Mouse (Mus musculus) brain, embryonic 14.5 days (tissue): ENCODE data around the gene Bbip1. TPM values are rescaled to one million over a fixed set of nuclear protein-coding genes. Genes with fewer than 3 reads are reported as not detected.
A peak's percentile ranks its signal among the peaks of the same experiment; 100 is the strongest.
"Not testable (repeated sequence)": the region's sequence is repeated elsewhere in the genome, so short reads cannot be mapped to it uniquely, and the experiment has no call there.

ENCODE experiments used
- DNase-seq: peaks from one replicate; pipeline ENCODE4 v3.0.0-alpha.2; 2011; ENCODE audit warnings: low read depth
- CTCF ChIP-seq: fragments of 200-500 bp; IDR thresholded peaks from 2 replicates; pipeline ENCODE4 v1.5.1; 2012; ENCODE audit warnings: inconsistent platforms, mild to moderate bottlenecking, moderate library complexity, borderline replicate concordance; ENCODE audit not compliant: insufficient read depth, insufficient read length; ENCODE audit errors: extremely low read depth
- POLR2A ChIP-seq: fragments of 200-500 bp; IDR thresholded peaks from 2 replicates; pipeline ENCODE4 v1.6.1; 2012; ENCODE audit warnings: mild to moderate bottlenecking, inconsistent platforms, borderline replicate concordance; ENCODE audit not compliant: poor library complexity, insufficient read depth, insufficient read length, severe bottlenecking; ENCODE audit errors: extremely low read depth
- polyA plus RNA-seq: library from polyadenylated mRNA; depleted of rRNA; stranded (reverse); fragments of >200 nt; gene quantifications from 2 replicates; pipeline ENCODE4 v1.2.3, GENCODE M21; 2012; rRNA removed

Bbip1 gene
- polyA plus RNA-seq = 83.5 and 89.9 TPM in 2 replicates

DNA sequence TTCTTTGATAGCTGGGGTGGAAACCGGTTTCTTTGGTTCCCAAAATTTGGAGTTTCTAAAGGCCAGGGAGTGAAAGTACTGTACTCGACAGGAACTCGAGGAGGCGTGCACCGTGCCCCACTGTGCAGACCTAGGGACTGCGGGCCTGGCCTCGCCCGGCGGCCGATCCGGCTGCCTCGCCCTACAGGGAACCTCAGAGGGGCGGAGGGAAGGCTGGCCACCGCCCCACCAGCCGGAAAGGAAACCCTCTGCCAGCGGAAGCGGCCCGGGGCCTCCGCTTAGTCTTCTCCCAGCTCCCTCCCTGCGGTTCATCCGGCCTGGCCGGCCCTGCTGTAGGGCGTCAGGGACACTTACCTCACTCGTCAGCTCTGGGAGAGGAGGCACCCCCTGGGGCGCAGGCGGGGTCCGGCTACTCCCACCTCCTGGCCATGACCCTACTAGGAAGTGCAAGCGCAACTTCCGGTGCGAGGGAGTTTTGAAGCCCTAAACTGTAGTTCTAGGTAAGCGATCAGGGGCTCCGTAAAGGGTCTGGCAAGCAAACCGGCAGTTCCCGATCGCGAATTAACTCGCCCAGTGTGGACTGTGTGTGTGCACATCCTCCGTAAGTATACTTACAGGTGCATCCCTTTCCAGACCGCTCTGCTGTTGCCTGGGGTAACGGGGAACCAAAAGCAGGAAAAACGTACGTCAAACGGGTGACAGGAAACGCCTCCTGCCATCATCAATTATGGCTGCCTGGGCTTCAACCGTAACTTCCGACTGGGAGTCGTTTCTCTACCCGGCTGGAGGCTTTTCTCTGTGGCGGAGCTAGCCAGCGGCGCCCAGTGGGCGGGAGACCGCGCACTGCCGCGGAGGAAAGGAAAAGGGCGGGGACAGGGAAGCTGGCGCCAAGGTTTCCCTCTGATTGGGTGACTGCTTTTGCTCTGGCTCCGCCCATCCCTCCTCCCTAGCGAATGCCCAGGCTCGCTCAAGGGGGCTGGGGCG is at the start of gene Bbip1, which contains the start of gene Shoc2:
Bbip1 (minus strand) TSS at position 826 of the 984 bp plus-strand sequence.
Shoc2 (plus strand) TSS at position 505 of the 984 bp plus-strand sequence.
- peak; percentile 100 for DNase-seq
- no peak for TF ChIP-seq CTCF
- TF ChIP-seq POLR2A = peak; percentile 91

DNA sequence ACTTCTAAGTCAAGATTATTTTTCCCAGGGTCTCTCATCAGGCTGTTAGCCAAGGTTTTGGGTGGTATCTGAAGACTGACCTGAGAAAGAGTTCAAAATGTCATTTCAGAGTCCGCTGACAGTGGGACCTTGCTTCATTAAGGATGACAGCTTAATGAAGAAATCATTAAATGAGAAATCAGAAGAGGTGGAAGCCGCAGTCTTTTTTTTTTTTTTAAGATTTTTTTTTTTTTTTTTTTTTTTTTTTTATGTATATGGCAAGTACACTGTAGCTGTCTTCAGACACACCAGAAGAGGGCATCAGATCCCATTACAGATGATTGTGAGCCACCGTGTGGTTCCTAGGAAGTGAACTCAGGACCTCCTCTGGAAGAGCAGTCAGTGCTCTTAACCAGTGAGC is 49.4 kb upstream of the Bbip1 start:
- DNase-seq = no peak
- no peak for TF ChIP-seq POLR2A
- no peak for TF ChIP-seq CTCF

DNA sequence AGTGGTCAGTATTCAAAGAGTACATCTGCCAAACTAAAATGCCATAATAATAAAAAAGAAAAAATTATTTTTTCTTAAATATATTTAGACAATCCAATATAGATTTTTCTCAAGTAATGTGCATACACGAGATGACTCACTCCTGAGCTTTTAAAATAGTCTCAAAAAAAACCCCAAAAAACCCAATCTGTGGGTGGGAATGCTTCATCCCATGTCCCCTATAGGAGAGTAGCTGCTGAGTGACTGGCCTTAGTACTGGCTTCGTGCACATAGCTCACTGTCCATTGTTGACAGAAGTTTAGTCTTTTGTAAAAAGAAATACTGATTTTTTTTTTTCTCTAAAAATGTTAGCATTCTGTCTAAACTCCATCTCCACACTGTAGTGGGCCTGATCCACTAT is 46.1 kb upstream of the Bbip1 start:
- no peak for TF ChIP-seq CTCF
- TF ChIP-seq POLR2A = no peak

GRCm38 (mm10) chr19:53984628-53985027 is 40.2 kb upstream of the Bbip1 start:
- TF ChIP-seq CTCF = no peak
- no peak for TF ChIP-seq POLR2A
- no peak for DNase-seq

More for the DNA sequence above, 46.1 kb upstream of the Bbip1 start:
- DNase-seq = no peak

GRCm38 (mm10) chr19:53983336-53983735 is 38.9 kb upstream of the Bbip1 start:
- no peak for TF ChIP-seq CTCF
- TF ChIP-seq POLR2A = no peak
- no peak for DNase-seq

- TF ChIP-seq CTCF (no peak), POLR2A (no peak)
- no peak for DNase-seq
These were observed 37.6 kb upstream of the Bbip1 start for GRCm38 (mm10) chr19:53982041-53982440.

DNA sequence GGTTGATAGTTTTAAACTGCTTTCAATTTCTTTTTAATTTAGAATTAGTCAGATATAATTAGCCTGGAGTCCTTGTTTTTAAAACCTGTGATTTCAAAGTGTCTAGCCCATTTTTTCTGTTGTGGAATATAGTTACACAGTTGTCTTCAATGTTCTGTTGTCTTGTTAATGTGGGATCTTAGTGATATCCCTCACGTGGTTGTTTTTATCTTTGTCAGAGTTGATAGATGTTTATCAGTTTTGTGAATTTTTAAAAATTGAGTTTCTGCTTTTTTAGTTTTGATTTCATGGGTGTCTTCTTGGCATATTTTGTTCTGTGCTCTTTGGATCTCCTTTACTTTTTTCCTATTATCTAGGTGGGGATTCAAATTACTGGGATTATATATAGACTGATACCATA is 29.2 kb upstream of the Bbip1 start:
- no peak for DNase-seq
- TF ChIP-seq POLR2A (no peak), CTCF (no peak)

DNA sequence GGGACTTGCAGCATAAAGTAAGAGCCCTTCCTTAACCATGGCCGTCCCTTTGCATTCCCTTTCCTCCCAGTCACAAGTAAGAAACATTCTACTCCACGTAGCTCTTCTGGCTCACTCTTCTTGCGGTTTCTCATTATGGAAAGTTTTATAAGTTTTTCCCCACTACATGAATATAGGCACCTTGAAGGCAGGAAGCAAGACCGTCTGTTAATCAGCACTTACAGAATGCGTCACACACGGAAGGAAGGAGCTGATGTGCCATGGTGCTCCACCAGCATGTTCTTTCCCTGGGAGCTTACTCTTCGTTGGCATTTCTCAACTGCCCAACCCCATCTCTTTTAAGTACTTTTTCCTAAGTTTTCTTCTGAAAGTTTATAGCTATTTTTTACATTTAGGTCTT is 27.5 kb upstream of the Bbip1 start:
- TF ChIP-seq CTCF (no peak), POLR2A (no peak)
- no peak for DNase-seq

- no peak for TF ChIP-seq CTCF
- TF ChIP-seq POLR2A = no peak
- no peak for DNase-seq
These were observed 24.8 kb upstream of the Bbip1 start for GRCm38 (mm10) chr19:53969226-53969625.

DNA sequence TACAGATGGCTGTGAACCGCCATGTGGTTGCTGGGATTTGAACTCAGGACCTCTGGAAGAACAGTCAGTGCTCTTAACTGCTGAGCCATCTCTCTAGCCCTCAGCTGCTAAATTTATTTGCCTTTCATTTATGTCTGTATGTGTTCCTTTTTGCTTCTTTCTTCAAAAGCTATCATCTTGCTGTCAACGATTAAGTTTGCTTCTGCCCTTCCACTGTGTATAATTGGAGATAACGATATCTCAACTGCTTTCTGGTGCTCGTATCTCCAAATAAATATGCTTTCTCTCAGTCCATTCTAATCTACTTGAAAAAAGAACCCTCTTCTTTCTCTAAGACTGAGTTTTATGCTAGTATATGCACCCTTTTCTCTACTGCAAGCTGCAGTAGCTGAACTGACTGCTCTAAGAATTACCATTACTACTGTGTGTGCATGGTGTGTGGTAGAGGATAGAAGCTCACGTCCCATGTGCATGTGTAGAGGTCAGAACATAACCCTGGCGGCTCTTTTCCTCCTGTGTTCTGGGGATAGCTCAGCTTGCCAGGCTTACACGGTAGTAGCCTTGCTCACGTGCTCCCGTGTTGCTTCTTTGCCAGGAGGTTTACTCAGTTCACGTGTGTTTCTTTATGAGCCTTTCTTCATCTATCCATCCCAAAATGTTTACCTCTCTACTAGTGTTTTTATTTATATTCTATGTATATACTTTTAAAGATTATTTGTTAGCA is 20.6 kb upstream of the Bbip1 start:
- no peak for TF ChIP-seq CTCF
- TF ChIP-seq POLR2A = no peak

DNA sequence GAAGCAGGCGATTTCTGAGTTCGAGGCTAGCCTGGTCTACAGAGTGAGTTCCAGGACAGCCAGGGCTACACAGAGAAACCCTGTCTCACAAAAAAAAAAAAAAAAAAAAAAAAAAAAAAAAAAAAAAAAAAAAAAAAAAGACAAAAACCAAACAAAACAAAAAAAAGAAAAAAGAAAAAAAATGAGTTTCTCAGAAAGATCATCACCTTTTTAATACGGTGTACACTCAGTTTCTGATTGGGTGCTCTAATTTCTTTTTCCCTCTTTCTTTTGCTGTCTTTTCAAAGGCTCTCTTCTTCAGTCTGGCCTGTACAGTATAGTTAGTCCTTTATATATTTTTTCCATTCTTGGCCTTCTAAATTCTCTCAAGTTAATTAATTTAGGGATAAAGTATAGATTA is 19.9 kb upstream of the Bbip1 start:
- DNase-seq = not testable (repeated sequence)

More for the DNA sequence above, 20.6 kb upstream of the Bbip1 start:
- DNase-seq = no peak

DNA sequence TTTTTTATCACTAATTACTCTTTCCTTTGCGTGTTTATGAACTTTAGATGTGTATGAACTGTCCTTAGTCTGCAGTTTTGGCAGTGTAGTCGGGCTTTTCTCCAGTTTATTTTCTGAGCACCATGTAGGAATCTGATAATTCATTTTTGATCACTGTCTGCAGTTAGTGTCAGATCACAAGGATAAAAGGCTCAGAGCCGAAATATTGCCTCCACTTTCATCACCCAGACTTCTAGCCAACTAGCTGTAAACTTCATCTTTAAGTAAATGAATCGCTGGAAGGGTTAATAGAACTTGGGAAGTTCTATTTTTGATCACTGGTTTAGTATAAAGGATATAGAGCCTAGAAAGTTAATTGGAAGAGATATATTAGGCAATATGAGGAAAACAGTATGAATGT is 18.1 kb upstream of the Bbip1 start:
- no peak for DNase-seq
- no peak for TF ChIP-seq CTCF
- no peak for TF ChIP-seq POLR2A

GRCm38 (mm10) chr19:53957513-53957912 is 13.1 kb upstream of the Bbip1 start:
- TF ChIP-seq CTCF (no peak), POLR2A (no peak)
- no peak for DNase-seq
